Mouse (Mus musculus) layer of hippocampus, postnatal 25 days (tissue): Measurements from ENCODE around the gene Fbln1. TPM values are rescaled to one million over a fixed set of nuclear protein-coding genes. Genes with fewer than 3 reads are reported as not detected.
"Not testable (repeated sequence)": the region's sequence is repeated elsewhere in the genome, so short reads cannot be mapped to it uniquely, and the experiment has no call there.

Source experiments
- DNase-seq, 2 experiments: peaks; one replicate each; pipeline ENCODE4 v3.0.0; 2022; ENCODE audit warnings: mixed read lengths in 2 of 2, low spot score in 1 of 2; ENCODE audit errors: extremely low spot score in 1 of 2
- total RNA-seq, 2 experiments: library from RNA; stranded (reverse); gene quantifications; 2 replicates each; pipeline ENCODE4 v1.2.3; 2021

Fbln1 gene
- total RNA-seq, 2 experiments from 2014 or later, result 11.3 to 13.5 TPM

GRCm38 (mm10) chr15:85330024-85330423 lies 124.3 kb downstream of the Fbln1 start:
- no peak for DNase-seq

GRCm38 (mm10) chr15:85333511-85333910 lies 127.8 kb downstream of the Fbln1 start:
- DNase-seq, result not testable (repeated sequence)

- DNase-seq, result no peak
Measured at GRCm38 (mm10) chr15:85334234-85334633, 128.5 kb downstream of the Fbln1 start.

GRCm38 (mm10) chr15:85335671-85336300 lies 130.0 kb downstream of the Fbln1 start, which contains the start of gene Atxn10:
Gene Atxn10, plus strand, starts transcription at chr15:85336245.
- DNase-seq, result no peak

Other genes with a start within 250 kb of the Fbln1 start
- gene 5031439G07Rik, start 217.4 kb upstream of the Fbln1 start, total RNA-seq, result 10 to 100 TPM; 80.6 to 99.0 TPM
- not detected for gene Upk3a, start 188.8 kb upstream of the Fbln1 start, total RNA-seq
- gene Fam118a, start 177.0 kb upstream of the Fbln1 start, total RNA-seq, result 10 to 100 TPM; 29.6 to 31.6 TPM
- under 1 TPM in 1 of 2 experiments, not detected in 1; 0.16 TPM for gene Smc1b, start 74.0 kb upstream of the Fbln1 start, total RNA-seq
- under 1 TPM in 1 of 2 experiments, not detected in 1; 0.52 TPM for gene Ribc2, start 73.9 kb upstream of the Fbln1 start, total RNA-seq
- 100 to 1,000 TPM; 292 to 314 TPM for gene Atxn10, start 130.3 kb downstream of the Fbln1 start, total RNA-seq